Mouse (Mus musculus): Measurements from ENCODE around the gene Gm16506.
"Not testable (repeated sequence)": the region's sequence is repeated elsewhere in the genome, so short reads cannot be mapped to it uniquely, and the experiment has no call there.

Gene Gm16506

DNA sequence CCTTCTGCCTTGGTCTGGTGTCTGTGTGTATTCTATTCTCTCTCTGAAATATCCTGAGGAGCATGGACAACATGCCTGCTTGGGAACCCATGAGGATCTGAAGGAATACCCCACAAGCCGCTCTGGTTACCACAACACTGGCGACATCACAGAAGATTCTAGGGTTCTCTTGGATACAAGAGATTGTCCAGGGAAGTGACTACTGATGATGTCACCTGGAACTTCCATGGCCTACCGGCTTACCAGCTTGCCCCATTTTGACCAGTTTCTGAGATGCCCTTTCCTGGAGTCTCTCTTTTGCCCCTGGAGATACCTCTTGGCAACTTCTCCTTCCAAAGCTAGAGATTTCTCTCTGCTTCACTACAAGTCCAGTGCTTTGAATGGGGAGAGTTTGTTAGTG lies at the start of gene Gm16506:
Gene Gm16506 (minus strand): TSS at position 101 of the 400 bp plus-strand sequence.
- not testable (repeated sequence) for DNase-seq (ENCODE audit: low spot score in 2 of 2)

GRCm38 (mm10) chr14:43747566-43747965 lies 20.3 kb upstream of the Gm16506 start, which contains the start of gene Gm6526:
Gene Gm6526, plus strand, starts transcription at chr14:43747866.
- not testable (repeated sequence) for DNase-seq (ENCODE audit: low spot score in 2 of 2)

DNA sequence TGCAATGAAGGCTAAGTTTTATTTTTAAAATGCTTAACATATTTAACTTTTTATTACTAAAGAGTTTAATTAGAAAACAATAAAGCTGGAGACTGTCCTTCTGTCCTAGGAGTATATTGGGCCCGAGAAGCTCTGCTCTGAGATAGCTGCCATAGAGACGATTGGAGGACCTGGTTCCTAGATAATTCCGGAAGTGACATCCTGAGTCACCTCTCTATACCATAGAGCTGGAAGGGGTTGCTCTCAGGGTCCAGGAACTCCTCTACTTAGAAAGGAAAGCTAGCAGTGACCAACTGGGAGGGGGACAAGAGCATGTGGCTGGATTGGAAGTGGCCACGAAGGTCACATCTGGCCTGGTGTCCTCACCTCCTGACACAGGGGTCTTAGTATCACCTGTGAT lies 29.7 kb downstream of the Gm16506 start, which contains the start of gene Gm7324:
Gene Gm7324 (plus strand): TSS at position 208 of the 400 bp plus-strand sequence.
- not testable (repeated sequence) for DNase-seq (ENCODE audit: low spot score in 2 of 2)

- not testable (repeated sequence) for DNase-seq (ENCODE audit: low spot score in 2 of 2)
Observed at GRCm38 (mm10) chr14:43677099-43677498, 50.2 kb downstream of the Gm16506 start, which contains the start of gene Gm8165. Gene Gm8165, minus strand, starts transcription at chr14:43677199.

Data from right cerebral cortex, postnatal 36 days (tissue).